Mouse (Mus musculus) macrophage (primary cell): ENCODE results near the gene Tgfb1. TPM values are rescaled to one million over a fixed set of nuclear protein-coding genes. Genes with fewer than 3 reads are reported as not detected.
A peak's percentile ranks its signal among the peaks of the same experiment; 100 is the strongest.

ENCODE experiments used
- H3K27ac ChIP-seq: fragments of 350-480 bp; formaldehyde crosslinking; 2 replicates; pipeline ENCODE4 v1.9.0; 2021
- H3K36me3 ChIP-seq: fragments of 350-480 bp; formaldehyde crosslinking; 2 replicates; pipeline ENCODE4 v1.9.0; 2021; ENCODE audit errors: inconsistent target
- H3K4me3 ChIP-seq: fragments of 350-480 bp; formaldehyde crosslinking; 2 replicates; pipeline ENCODE4 v1.9.0; 2021; ENCODE audit errors: inconsistent target
- H3K79me2 ChIP-seq: fragments of 350-480 bp; formaldehyde crosslinking; 2 replicates; pipeline ENCODE4 v1.9.0; 2021; ENCODE audit errors: inconsistent target
- WGBS: methylation state at CpG from one replicate; pipeline ENCODE4 v1.1.7; 2026; ENCODE audit warnings: inconsistent platforms; ENCODE audit not compliant: missing documents; 5-methylcytosine and 5-hydroxymethylcytosine counted together
- polyA plus RNA-seq: library from polyadenylated mRNA; stranded (reverse); fragments of 250-400 nt; gene quantifications from 3 replicates; pipeline ENCODE4 v1.2.4, GENCODE M21; 2018; ENCODE audit warnings: inconsistent platforms

The Tgfb1 gene
- polyA plus RNA-seq, 1 experiment from 2014 or later, result 471 TPM

DNA sequence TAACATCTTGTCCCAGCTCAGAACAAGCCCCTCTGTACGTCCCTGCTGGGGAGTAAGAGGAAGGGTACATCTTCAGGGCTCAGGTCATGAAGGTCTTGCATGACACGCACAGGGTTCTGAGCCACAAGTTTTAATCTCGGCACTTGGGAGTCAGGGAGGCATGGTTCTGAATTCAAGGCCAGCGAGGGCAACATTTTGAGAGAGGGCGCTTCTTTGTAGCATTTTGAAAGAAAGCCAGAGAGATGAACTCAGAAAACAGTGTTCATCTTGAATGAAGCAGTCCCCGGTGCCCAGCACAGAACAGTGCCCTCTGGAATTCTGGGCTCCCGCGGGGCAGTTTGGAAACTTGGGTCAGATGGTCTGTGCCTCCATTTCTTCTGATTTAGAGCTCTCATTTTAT lies 20.4 kb upstream of the Tgfb1 start:
- H3K4me3 ChIP-seq, result no peak overlapping the region
- WGBS, result 99% methylated on average over 8 of the region's 8 CpGs
- H3K27ac ChIP-seq, result no peak overlapping the region
- H3K79me2 ChIP-seq, result peaks cover 17% of the 10 kb centered on the region; the same call in 1 of the 2 replicates
- H3K36me3 ChIP-seq, result peaks cover 11% of the 10 kb centered on the region; the same call in 1 of the 2 replicates

GRCm38 (mm10) chr7:25669158-25669557 lies 17.6 kb upstream of the Tgfb1 start:
- Histone ChIP-seq H3K27ac (no peak overlapping the region), H3K79me2 (no peaks in the 10 kb centered on the region), H3K36me3 (peaks cover 11% of the 10 kb centered on the region; the same call in 1 of the 2 replicates), H3K4me3 (no peak overlapping the region)
- WGBS, result 94% methylated on average over 7 of the region's 10 CpGs

GRCm38 (mm10) chr7:25669631-25670030 lies 17.2 kb upstream of the Tgfb1 start:
- H3K27ac ChIP-seq, result no peak overlapping the region
- no peak overlapping the region for H3K4me3 ChIP-seq
- WGBS, result 88% methylated on average over 9 of the region's 9 CpGs
- H3K36me3 ChIP-seq, result peaks cover 11% of the 10 kb centered on the region; the same call in 1 of the 2 replicates
- no peaks in the 10 kb centered on the region for H3K79me2 ChIP-seq

DNA sequence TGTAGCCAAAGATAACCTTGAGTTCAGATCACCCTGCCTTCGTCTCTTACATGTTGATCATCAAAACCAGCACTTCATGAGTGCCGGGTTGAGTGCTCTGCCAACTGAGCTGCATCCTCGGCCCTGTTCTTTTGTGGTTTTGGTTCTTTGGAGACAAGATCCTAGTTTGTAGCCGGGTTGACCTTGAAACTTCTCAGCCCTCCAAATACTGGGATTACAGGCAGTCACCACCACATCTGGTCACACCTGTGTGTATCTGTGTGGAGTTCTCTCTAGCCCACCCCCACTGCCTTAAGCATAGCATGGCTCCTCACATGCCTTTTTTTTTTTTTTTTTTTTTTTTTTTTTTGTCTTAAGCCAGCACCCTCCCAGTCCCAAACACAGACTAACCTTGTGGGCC lies 16.7 kb upstream of the Tgfb1 start:
- Histone ChIP-seq H3K4me3 (no peak overlapping the region), H3K36me3 (peaks cover 11% of the 10 kb centered on the region; the same call in 1 of the 2 replicates), H3K27ac (no peak overlapping the region), H3K79me2 (no peaks in the 10 kb centered on the region)
- WGBS, result 91% methylated on average over 4 of the region's 4 CpGs

- Histone ChIP-seq H3K27ac (no peak overlapping the region), H3K36me3 (peaks cover 11% of the 10 kb centered on the region; the same call in 1 of the 2 replicates), H3K4me3 (no peak overlapping the region), H3K79me2 (no peaks in the 10 kb centered on the region)
- WGBS, result 78% methylated on average over 2 of the region's 2 CpGs
Measured at GRCm38 (mm10) chr7:25671686-25672085, 15.1 kb upstream of the Tgfb1 start.

DNA sequence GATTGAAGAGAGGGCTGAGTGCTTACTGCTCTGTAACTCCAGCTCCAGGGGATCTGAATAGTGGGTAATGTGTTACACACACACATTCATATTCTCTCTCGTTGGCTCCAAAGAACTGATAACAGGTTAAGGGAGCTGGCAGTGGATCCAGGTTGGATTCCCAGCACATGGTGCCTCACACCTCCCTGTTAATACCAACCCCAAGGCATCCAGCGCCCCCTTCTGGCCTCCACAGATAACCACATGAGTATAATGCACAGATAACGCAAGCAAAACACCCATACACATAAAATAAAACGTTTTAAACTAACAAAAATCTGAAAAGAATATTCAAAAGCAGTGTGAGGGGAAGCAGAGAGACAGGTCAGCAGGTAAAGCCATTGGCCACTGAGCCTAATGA lies 14.4 kb upstream of the Tgfb1 start:
- WGBS, result 73% methylated on average over 4 of the region's 4 CpGs
- Histone ChIP-seq H3K4me3 (no peak overlapping the region), H3K27ac (no peak overlapping the region), H3K79me2 (no peaks in the 10 kb centered on the region), H3K36me3 (peaks cover 11% of the 10 kb centered on the region; the same call in 1 of the 2 replicates)

DNA sequence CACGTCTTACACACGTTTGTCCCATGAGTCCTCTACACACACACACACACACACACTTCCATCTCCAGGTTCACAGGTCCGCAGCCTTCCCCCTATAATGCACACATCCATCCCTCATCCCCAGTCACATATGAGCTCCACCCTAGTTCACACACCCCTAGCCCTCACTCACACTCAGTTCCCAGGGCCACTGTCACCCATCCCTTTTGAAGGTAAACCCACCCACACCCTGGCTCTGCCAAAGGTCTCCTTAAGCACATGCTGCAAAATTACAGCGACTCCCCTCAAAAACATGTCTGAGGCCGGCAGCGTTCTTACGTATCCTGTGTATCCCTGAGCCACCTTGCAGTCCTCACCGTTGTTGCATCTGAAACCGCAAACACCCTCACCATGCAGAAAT lies 12.5 kb upstream of the Tgfb1 start:
- WGBS, result 20% methylated on average over 9 of the region's 9 CpGs
- no peaks in the 10 kb centered on the region for H3K79me2 ChIP-seq
- H3K36me3 ChIP-seq, result no peaks in the 10 kb centered on the region
- H3K27ac ChIP-seq, result no peak overlapping the region
- no peak overlapping the region for H3K4me3 ChIP-seq

DNA sequence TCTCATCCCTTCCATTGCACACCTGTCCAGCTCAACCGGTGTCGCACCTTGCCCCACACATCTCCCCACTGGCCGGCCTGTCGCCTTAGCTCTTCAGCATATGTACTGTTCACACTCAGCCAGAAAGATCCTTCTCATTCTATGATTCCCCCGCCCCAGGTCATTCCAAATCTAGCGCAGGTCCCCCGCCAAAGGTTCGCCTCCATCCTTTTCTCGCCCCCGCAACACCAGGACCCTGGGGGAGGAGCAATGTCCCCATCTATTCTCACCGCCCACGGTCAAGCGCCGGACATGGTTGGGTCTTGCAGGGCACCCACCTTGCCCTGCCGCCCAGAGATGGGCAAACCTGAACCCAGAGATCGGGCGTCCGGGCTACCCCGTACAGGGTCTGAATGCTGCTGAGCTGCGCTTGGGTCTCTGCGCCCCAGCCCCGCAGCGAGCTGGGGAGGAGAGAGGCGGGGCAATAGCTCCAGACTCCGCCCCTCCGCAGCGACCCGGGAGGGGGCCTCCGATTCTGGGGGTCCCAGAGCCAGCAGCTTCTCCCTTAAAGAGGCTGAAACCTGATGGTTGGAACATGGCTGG lies 12.0 kb upstream of the Tgfb1 start, which contains the start of gene Tmem91:
Gene Tmem91 (minus strand): TSS at position 448 of the 582 bp plus-strand sequence.
- Histone ChIP-seq H3K4me3 (no peak within 1 kb of the TSS), H3K79me2 (no peaks in the 10 kb centered on the region), H3K36me3 (no peaks in the 10 kb centered on the region), H3K27ac (no peak within 1 kb of the TSS)
- 4% methylated on average over 29 of the region's 29 CpGs for WGBS

- Histone ChIP-seq H3K4me3 (no peak overlapping the region), H3K79me2 (no peaks in the 10 kb centered on the region), H3K27ac (no peak overlapping the region), H3K36me3 (no peaks in the 10 kb centered on the region)
- WGBS, result 77% methylated on average over 6 of the region's 6 CpGs
Measured at GRCm38 (mm10) chr7:25675405-25675804, 11.4 kb upstream of the Tgfb1 start.

GRCm38 (mm10) chr7:25676085-25676781 lies 10.6 kb upstream of the Tgfb1 start:
- Histone ChIP-seq H3K4me3 (no peak overlapping the region), H3K36me3 (no peaks in the 10 kb centered on the region), H3K79me2 (peaks cover under 1% of the 10 kb centered on the region; the same call in 1 of the 2 replicates), H3K27ac (no peak overlapping the region)
- WGBS, result 94% methylated on average over 15 of the region's 15 CpGs

GRCm38 (mm10) chr7:25677013-25677412 lies 9.8 kb upstream of the Tgfb1 start:
- peaks cover 8% of the 10 kb centered on the region; the same call in 1 of the 2 replicates for H3K79me2 ChIP-seq
- H3K27ac ChIP-seq, result no peak overlapping the region
- H3K36me3 ChIP-seq, result no peaks in the 10 kb centered on the region
- H3K4me3 ChIP-seq, result no peak overlapping the region
- WGBS, result 94% methylated on average over 7 of the region's 7 CpGs

DNA sequence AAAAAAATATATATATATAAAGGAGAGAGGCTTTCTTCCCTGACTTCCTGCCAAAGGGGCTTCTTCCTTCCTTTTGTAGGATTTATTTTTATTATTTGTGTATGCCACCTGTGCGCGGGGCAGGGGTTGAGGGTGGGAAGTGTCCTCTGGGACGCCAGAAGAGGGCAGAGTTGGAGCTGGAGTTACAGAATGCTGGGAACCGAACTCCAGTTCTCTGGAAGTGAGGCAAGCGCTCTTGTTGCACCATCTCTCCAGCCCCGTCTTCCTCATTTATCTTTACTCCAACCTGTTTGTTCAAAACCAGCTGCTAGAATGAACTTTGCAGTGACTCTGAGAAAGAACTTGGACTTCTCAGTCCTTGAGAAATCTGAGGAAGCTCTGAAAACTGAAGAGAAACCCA lies 6.8 kb upstream of the Tgfb1 start:
- 0% methylated on average over 6 of the region's 6 CpGs for WGBS
- Histone ChIP-seq H3K79me2 (peaks cover 15% of the 10 kb centered on the region; the same call in 1 of the 2 replicates), H3K27ac (peak overlapping the region; percentile 93), H3K4me3 (peak overlapping the region; percentile 66), H3K36me3 (no peaks in the 10 kb centered on the region)

DNA sequence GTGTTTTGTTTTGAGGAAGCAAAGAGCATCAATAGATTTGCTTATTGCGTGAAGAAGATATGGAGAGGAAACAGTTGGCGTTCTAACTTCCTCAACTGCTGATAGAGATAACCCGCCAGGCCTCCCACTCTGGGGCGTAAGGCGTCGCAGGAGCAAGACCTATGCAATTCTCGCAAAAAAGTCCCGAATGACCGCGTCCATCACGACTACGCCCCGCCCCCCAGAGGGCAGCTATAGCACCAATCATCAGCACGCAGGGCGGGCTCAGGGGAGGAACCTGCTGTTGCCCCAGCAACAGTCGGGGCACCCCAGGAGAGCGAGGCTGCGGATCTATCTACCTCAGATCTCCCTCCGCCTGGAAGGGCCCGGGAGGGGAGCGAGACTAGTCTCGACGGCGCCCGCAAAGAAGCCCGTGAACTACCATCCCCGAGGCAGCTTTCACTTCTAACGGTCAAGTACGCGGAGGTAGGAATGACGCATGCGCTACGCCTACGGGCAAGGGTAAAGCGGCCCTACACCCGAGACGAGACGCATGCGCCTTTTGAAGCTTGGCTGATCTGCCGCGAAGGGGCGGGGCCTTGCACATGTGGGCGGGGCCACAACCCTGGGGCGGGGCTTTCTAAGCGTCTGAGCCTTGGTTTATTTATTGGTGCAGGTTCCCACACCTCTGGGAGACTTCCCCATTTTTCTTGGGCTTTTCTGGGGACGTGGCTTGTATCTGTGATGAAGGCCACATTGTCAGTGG lies 6.1 kb upstream of the Tgfb1 start, which contains the start of gene B9d2:
Gene B9d2 (plus strand): TSS at position 267 of the 745 bp plus-strand sequence.
- peak within 1 kb of the TSS; percentile 93 for H3K27ac ChIP-seq
- peak within 1 kb of the TSS; percentile 66 for H3K4me3 ChIP-seq
- WGBS, result under 1% methylated on average over 46 of the region's 46 CpGs
- peaks cover 22% of the 10 kb centered on the region; the same call in 1 of the 2 replicates for H3K79me2 ChIP-seq
- no peaks in the 10 kb centered on the region for H3K36me3 ChIP-seq

GRCm38 (mm10) chr7:25681341-25682231 lies 5.2 kb upstream of the Tgfb1 start:
- H3K4me3 ChIP-seq, result peak overlapping the region; percentile 66
- H3K27ac ChIP-seq, result peak overlapping the region; percentile 93
- H3K79me2 ChIP-seq, result peaks cover 25% of the 10 kb centered on the region; the same call in 1 of the 2 replicates
- H3K36me3 ChIP-seq, result no peaks in the 10 kb centered on the region
- 10% methylated on average over 13 of the region's 15 CpGs for WGBS
